Mouse (Mus musculus): Measurements from ENCODE around the gene Psmc3ip. TPM values are rescaled to one million over a fixed set of nuclear protein-coding genes. Genes with fewer than 3 reads are reported as not detected.

Gene Psmc3ip
- polyA plus RNA-seq, 1 experiment from 2014 or later, result 25.7 TPM

GRCm38 (mm10) chr11:101062971-101063675 lies 32.1 kb downstream of the Psmc3ip start:
- no peak overlapping the region for H3K4me3 ChIP-seq (ENCODE audit: low read length)
- peak overlapping the region; percentile 95 for H3K27ac ChIP-seq (ENCODE audit: low read length)
- WGBS, result 49% methylated on average over 14 of the region's 14 CpGs
- peak overlapping the region; percentile 67 for H3K9ac ChIP-seq (ENCODE audit: low read length)
- H3K27me3 ChIP-seq (ENCODE audit: control insufficient read depth, insufficient read depth, low read length), result no peaks in the 10 kb centered on the region
- no peaks in the 10 kb centered on the region for H3K9me3 ChIP-seq (replicated peaks; ENCODE audit: control insufficient read depth, low read length)
- H3K4me1 ChIP-seq (ENCODE audit: control insufficient read depth, insufficient read depth, low read length), result peaks cover 83% of the 10 kb centered on the region
- peak overlapping the region; percentile 31 for H3K4me2 ChIP-seq (ENCODE audit: low read depth, low read length)
- peak; percentile 31 for ATAC-seq (replicated peaks; ENCODE audit: extremely low read depth, insufficient read depth, low FRiP score)
- H3K36me3 ChIP-seq (ENCODE audit: control insufficient read depth, insufficient read depth), result no peaks in the 10 kb centered on the region

DNA sequence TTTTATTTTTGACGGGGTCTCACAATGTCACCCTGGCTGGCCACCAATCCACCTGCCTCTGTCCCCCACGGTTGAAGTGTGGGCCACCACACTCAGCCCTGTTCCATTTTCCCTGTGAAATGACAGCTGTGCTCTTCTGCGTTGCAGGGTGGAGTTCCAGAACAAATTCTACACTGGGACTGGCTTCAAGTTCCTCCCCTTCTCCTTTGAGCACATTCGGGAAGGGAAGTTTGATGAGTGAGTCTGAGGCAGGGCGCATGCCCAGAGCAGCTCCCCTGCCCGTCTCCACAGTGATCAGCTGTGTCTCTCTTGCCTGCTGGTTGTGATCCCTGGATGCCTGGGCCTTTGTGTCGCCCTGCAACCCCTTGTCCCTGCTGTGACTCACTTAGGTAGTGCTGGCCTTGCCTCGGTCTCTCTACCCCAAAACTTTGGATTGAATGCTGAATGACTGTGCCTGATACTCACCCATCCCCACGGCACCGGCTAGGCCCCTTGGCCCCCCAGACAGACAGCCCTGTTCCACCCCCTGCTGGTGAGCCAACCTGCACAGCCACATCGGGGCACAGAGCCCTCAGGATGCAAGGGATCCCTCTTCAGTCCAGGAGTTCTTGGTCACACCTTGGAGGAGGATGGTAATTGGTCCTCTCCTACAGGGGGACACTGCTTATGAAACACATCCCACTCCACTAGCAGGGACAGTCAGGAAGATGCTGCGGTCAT lies 32.9 kb downstream of the Psmc3ip start:
- no peak for ATAC-seq (replicated peaks; ENCODE audit: extremely low read depth, insufficient read depth, low FRiP score)
- no peaks in the 10 kb centered on the region for H3K36me3 ChIP-seq (ENCODE audit: control insufficient read depth, insufficient read depth)
- no peak overlapping the region for H3K4me3 ChIP-seq (ENCODE audit: low read length)
- H3K4me1 ChIP-seq (ENCODE audit: control insufficient read depth, insufficient read depth, low read length), result peaks cover 89% of the 10 kb centered on the region
- H3K9me3 ChIP-seq (replicated peaks; ENCODE audit: control insufficient read depth, low read length), result no peaks in the 10 kb centered on the region
- 61% methylated on average over 12 of the region's 12 CpGs for WGBS
- H3K9ac ChIP-seq (ENCODE audit: low read length), result peak overlapping the region; percentile 50
- no peak overlapping the region for H3K4me2 ChIP-seq (ENCODE audit: low read depth, low read length)
- H3K27me3 ChIP-seq (ENCODE audit: control insufficient read depth, insufficient read depth, low read length), result no peaks in the 10 kb centered on the region
- peak overlapping the region; percentile 95 for H3K27ac ChIP-seq (ENCODE audit: low read length)

DNA sequence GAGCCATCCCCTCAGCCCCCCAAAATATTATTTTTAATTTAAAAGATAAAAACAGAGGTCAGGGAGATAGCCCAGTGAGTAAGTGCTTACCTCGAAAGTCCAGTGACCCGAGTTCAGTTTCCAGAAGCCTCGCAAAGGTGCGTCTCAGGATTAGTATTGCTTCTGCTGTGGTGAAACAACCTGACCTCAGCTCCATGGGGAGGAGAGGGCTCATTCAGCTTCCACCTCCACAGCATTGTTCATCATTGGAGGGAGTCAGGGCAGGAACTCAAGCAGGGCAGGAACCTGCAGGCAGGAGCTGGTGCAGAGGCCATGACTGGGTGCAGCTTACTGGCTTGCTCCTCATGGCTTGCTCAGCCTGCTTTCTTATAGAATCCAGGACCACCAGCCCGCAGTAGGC lies 34.2 kb downstream of the Psmc3ip start:
- no peaks in the 10 kb centered on the region for H3K27me3 ChIP-seq (ENCODE audit: control insufficient read depth, insufficient read depth, low read length)
- peaks cover 91% of the 10 kb centered on the region for H3K4me1 ChIP-seq (ENCODE audit: control insufficient read depth, insufficient read depth, low read length)
- no peak for ATAC-seq (replicated peaks; ENCODE audit: extremely low read depth, insufficient read depth, low FRiP score)
- no peaks in the 10 kb centered on the region for H3K36me3 ChIP-seq (ENCODE audit: control insufficient read depth, insufficient read depth)
- peak overlapping the region; percentile 95 for H3K27ac ChIP-seq (ENCODE audit: low read length)
- 82% methylated on average over 5 of the region's 5 CpGs for WGBS
- no peak overlapping the region for H3K4me2 ChIP-seq (ENCODE audit: low read depth, low read length)
- peak overlapping the region; percentile 49 for H3K9ac ChIP-seq (ENCODE audit: low read length)
- H3K4me3 ChIP-seq (ENCODE audit: low read length), result no peak overlapping the region
- no peaks in the 10 kb centered on the region for H3K9me3 ChIP-seq (replicated peaks; ENCODE audit: control insufficient read depth, low read length)

- Histone ChIP-seq H3K36me3 (ENCODE audit: control insufficient read depth, insufficient read depth) (no peaks in the 10 kb centered on the region), H3K27me3 (ENCODE audit: control insufficient read depth, insufficient read depth, low read length) (no peaks in the 10 kb centered on the region), H3K27ac (ENCODE audit: low read length) (peak overlapping the region; percentile 95), H3K4me2 (ENCODE audit: low read depth, low read length) (0 out of 2 replicates have a peak overlapping the region, but pooled peaks have one; percentile 15), H3K9ac (ENCODE audit: low read length) (peak overlapping the region; percentile 62), H3K4me1 (ENCODE audit: control insufficient read depth, insufficient read depth, low read length) (peaks cover 96% of the 10 kb centered on the region), H3K4me3 (ENCODE audit: low read length) (no peak overlapping the region), H3K9me3 (replicated peaks; ENCODE audit: control insufficient read depth, low read length) (no peaks in the 10 kb centered on the region)
- 9% methylated on average over 8 of the region's 8 CpGs for WGBS
- ATAC-seq (replicated peaks; ENCODE audit: extremely low read depth, insufficient read depth, low FRiP score), result peak; percentile 29
Observed at GRCm38 (mm10) chr11:101060126-101060525, 35.1 kb downstream of the Psmc3ip start.

DNA sequence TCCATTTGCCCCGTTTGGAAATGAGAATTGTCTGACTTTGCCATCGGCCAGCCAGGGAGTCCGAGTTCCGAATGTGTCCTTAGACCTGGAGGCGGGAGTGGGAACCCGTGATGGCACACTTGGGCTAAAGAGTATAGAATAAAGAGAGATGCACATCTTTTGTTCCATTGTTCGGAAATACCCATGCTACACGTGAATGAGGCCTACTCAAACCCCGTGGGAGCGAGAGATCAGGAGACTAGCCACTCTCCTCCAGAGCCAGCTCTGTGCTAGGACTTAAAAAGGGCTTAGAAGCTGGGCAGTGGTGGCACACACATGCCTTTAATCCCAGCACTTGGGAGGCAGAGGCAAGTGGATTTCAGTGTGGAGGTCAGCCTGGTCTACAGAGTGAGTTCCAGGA lies 35.8 kb downstream of the Psmc3ip start:
- Histone ChIP-seq H3K27me3 (ENCODE audit: control insufficient read depth, insufficient read depth, low read length) (no peaks in the 10 kb centered on the region), H3K9me3 (replicated peaks; ENCODE audit: control insufficient read depth, low read length) (no peaks in the 10 kb centered on the region), H3K36me3 (ENCODE audit: control insufficient read depth, insufficient read depth) (no peaks in the 10 kb centered on the region), H3K9ac (ENCODE audit: low read length) (peak overlapping the region; percentile 62), H3K4me3 (ENCODE audit: low read length) (no peak overlapping the region), H3K4me2 (ENCODE audit: low read depth, low read length) (no peak overlapping the region), H3K27ac (ENCODE audit: low read length) (peak overlapping the region; percentile 95), H3K4me1 (ENCODE audit: control insufficient read depth, insufficient read depth, low read length) (peaks cover 89% of the 10 kb centered on the region)
- ATAC-seq (replicated peaks; ENCODE audit: extremely low read depth, insufficient read depth, low FRiP score), result no peak
- WGBS, result 81% methylated on average over 10 of the region's 10 CpGs

- Histone ChIP-seq H3K4me1 (ENCODE audit: control insufficient read depth, insufficient read depth, low read length) (peaks cover 82% of the 10 kb centered on the region), H3K4me2 (ENCODE audit: low read depth, low read length) (no peak overlapping the region; the same call in 1 of the 2 replicates), H3K27me3 (ENCODE audit: control insufficient read depth, insufficient read depth, low read length) (no peaks in the 10 kb centered on the region), H3K4me3 (ENCODE audit: low read length) (no peak overlapping the region), H3K9me3 (replicated peaks; ENCODE audit: control insufficient read depth, low read length) (0 out of 2 replicates have a peak, but pooled peaks cover 3% of the 10 kb centered on the region), H3K36me3 (ENCODE audit: control insufficient read depth, insufficient read depth) (peaks cover 4% of the 10 kb centered on the region), H3K9ac (ENCODE audit: low read length) (peak overlapping the region; percentile 59), H3K27ac (ENCODE audit: low read length) (peak overlapping the region; percentile 95)
- 21% methylated on average over 5 of the region's 5 CpGs for WGBS
- ATAC-seq (replicated peaks; ENCODE audit: extremely low read depth, insufficient read depth, low FRiP score), result peak; percentile 33
Observed at GRCm38 (mm10) chr11:101058726-101059125, 36.5 kb downstream of the Psmc3ip start.

GRCm38 (mm10) chr11:101057860-101058259 lies 37.4 kb downstream of the Psmc3ip start:
- WGBS, result 22% methylated on average over 5 of the region's 5 CpGs
- H3K9me3 ChIP-seq (replicated peaks; ENCODE audit: control insufficient read depth, low read length), result 0 out of 2 replicates have a peak, but pooled peaks cover 4% of the 10 kb centered on the region
- no peaks in the 10 kb centered on the region for H3K27me3 ChIP-seq (ENCODE audit: control insufficient read depth, insufficient read depth, low read length)
- H3K36me3 ChIP-seq (ENCODE audit: control insufficient read depth, insufficient read depth), result peaks cover 8% of the 10 kb centered on the region
- peak overlapping the region; percentile 95 for H3K27ac ChIP-seq (ENCODE audit: low read length)
- no peak overlapping the region for H3K4me2 ChIP-seq (ENCODE audit: low read depth, low read length)
- H3K4me3 ChIP-seq (ENCODE audit: low read length), result no peak overlapping the region
- no peak; the same call in 1 of the 2 replicates for ATAC-seq (replicated peaks; ENCODE audit: extremely low read depth, insufficient read depth, low FRiP score)
- H3K9ac ChIP-seq (ENCODE audit: low read length), result no peak overlapping the region
- peaks cover 74% of the 10 kb centered on the region for H3K4me1 ChIP-seq (ENCODE audit: control insufficient read depth, insufficient read depth, low read length)

DNA sequence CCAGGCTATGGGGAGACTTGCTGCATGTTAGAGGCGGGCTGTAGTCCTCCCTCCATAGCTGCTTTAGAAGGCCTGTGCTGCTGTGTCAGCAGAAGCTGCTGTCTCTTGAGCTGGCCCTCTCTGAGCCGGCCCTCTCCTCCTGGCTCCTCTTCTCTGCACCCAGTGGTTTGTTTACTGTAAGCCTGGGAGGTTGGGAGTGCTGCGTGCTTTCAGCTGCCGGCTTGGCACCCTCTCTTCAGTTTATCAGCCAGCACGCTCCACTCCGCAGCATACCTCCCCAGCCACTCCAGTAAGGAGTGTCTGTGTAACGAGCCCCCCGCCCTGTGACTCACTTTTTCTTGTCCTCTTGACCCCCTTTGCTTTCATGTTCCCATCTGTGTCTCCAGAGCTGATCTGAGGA lies 38.4 kb downstream of the Psmc3ip start:
- H3K4me2 ChIP-seq (ENCODE audit: low read depth, low read length), result peak overlapping the region; percentile 26
- H3K27ac ChIP-seq (ENCODE audit: low read length), result peak overlapping the region; percentile 95
- H3K27me3 ChIP-seq (ENCODE audit: control insufficient read depth, insufficient read depth, low read length), result no peaks in the 10 kb centered on the region
- peak overlapping the region; percentile 62 for H3K9ac ChIP-seq (ENCODE audit: low read length)
- no peak overlapping the region for H3K4me3 ChIP-seq (ENCODE audit: low read length)
- 13% methylated on average over 8 of the region's 8 CpGs for WGBS
- H3K9me3 ChIP-seq (replicated peaks; ENCODE audit: control insufficient read depth, low read length), result 0 out of 2 replicates have a peak, but pooled peaks cover 4% of the 10 kb centered on the region
- peaks cover 8% of the 10 kb centered on the region for H3K36me3 ChIP-seq (ENCODE audit: control insufficient read depth, insufficient read depth)
- peak; percentile 50 for ATAC-seq (replicated peaks; ENCODE audit: extremely low read depth, insufficient read depth, low FRiP score)
- peaks cover 64% of the 10 kb centered on the region for H3K4me1 ChIP-seq (ENCODE audit: control insufficient read depth, insufficient read depth, low read length)

- Histone ChIP-seq H3K4me2 (ENCODE audit: low read depth, low read length) (no peak overlapping the region), H3K27ac (ENCODE audit: low read length) (peak overlapping the region; percentile 51; the same call in 1 of the 2 replicates), H3K9me3 (replicated peaks; ENCODE audit: control insufficient read depth, low read length) (0 out of 2 replicates have a peak, but pooled peaks cover 4% of the 10 kb centered on the region), H3K27me3 (ENCODE audit: control insufficient read depth, insufficient read depth, low read length) (no peaks in the 10 kb centered on the region), H3K36me3 (ENCODE audit: control insufficient read depth, insufficient read depth) (peaks cover 10% of the 10 kb centered on the region), H3K4me3 (ENCODE audit: low read length) (no peak overlapping the region), H3K9ac (ENCODE audit: low read length) (no peak overlapping the region), H3K4me1 (ENCODE audit: control insufficient read depth, insufficient read depth, low read length) (peaks cover 60% of the 10 kb centered on the region)
- 69% methylated on average over 14 of the region's 14 CpGs for WGBS
- ATAC-seq (replicated peaks; ENCODE audit: extremely low read depth, insufficient read depth, low FRiP score), result no peak
Observed at GRCm38 (mm10) chr11:101055418-101055817, 39.8 kb downstream of the Psmc3ip start.
